Mouse (Mus musculus) CD4-positive, CD25-positive, alpha-beta regulatory T cell, adult 2 months (primary cell): ENCODE measurements around the gene Emp1.
A peak's percentile ranks its signal among the peaks of the same experiment; 100 is the strongest.

Experiments
- DNase-seq: peaks from one replicate; pipeline ENCODE4 v3.0.0-alpha.2; 2012; ENCODE audit warnings: low read depth, low spot score

The Emp1 gene

DNA sequence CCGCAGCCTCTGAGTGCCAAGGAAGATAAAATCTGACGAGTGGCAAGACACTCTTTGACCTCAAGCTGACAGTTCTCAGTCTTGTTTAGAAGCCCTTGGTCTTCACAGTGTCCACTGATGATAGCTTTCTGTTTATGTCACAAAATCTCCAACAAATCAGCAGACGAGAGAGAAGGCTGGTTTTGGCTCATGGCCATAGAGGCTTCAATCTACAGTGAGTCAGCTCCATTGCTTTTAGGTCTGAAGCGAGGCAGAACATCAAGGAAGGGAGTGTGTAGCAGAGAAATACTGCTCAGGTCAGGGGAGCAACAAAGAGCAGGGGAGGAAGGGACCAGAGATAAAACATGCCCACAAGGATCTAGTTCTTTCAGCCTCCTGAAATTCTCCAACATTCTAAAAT, 45.0 kb downstream of the Emp1 start:
- no peak for DNase-seq

DNA sequence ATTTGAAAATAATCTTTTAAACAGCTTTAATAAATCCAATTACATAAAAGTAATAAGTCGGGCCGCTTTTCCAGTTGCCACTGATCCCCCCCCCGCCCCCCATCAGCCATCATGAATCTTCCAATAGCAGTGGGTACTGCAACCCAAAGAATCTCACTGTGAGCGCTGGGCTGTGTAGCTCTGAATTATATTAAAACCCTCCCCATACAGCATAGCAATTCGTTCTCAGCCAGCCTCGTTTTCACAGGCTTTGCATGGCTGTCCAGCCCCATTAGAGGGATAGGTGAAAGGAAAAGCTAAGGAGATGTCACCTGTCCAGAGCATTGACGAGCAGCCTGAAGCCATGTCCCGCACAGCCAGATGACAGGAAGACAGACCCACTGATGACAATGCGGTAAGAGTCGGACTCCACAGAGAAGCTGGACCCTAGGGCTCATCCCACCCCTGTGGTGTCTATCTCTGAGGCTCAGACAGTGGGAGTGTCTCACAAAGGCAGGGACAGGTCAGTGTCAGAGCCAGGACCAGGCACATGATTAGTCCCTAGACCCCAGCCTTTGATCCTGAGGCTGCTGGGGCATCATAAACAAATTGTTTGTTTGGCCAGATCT, 49.5 kb downstream of the Emp1 start:
- DNase-seq = no peak

DNA sequence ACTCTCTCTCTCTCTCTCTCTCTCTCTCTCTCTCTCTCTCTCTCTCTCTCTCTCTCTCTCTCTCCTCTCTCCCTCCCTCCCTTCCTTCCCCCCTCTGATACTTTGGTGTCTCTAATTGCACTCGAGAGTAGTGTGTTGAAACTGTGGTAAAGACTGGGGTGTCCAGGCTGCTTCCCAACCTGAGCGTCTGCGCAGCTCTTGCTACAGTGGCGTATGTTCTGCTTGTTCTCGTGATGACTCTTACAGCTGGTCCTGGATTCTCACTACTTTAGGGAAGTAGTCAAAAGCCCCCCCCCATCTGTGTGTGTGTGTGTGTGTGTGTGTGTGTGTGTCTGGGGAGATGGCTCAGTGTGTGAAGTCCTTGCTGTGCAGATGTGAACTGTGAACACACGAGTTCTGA, 50.3 kb downstream of the Emp1 start:
- no peak for DNase-seq

DNA sequence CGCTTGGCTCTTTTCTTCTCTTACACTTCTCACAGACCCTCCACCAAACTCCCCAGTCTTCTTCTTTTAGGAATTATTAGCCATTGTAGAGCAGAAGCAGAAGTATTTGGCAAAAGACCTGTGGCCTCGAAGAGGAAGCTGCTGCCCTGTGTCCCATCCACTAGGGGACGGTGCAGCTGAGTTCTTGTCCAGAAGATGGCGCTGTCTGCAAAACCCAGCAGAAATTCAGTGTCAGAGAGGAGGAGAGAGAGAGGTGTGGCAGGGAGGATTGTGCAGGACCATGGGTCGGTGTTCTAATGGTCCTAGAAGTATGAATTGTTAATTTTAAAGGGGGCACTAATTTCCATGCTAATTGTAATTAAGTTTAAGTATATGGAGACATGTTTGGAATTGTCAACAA, 55.1 kb downstream of the Emp1 start:
- DNase-seq = peak; percentile 81

DNA sequence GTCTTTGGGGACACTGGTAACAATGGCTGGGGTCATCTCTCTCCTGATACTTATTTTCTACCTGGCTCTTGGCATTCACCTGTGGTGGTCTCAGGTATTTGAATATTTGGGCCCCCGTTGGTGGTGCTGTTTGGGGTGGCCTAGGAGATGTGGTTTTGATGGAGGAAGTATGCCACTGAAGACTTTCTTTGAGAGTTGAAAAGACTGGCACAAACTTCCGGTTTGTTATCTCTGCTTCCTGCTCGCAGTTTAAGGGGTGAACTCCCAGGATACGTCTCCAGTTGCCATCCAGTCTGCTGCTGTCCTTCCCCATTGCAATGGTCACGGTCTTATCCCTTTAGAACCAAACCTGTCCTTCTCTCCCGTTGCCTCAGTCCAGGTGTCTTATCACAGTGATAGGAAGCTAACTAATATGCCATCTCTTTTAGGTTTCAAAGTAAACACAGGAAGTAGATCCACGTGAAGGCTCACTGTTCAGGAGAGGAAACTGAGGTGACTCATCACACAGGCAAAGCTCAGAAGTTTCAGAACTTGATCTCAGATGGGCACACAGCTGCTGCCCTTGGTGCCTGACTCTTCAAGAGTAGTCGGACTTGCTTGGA, 56.0 kb downstream of the Emp1 start:
- DNase-seq = peak; percentile 58

DNA sequence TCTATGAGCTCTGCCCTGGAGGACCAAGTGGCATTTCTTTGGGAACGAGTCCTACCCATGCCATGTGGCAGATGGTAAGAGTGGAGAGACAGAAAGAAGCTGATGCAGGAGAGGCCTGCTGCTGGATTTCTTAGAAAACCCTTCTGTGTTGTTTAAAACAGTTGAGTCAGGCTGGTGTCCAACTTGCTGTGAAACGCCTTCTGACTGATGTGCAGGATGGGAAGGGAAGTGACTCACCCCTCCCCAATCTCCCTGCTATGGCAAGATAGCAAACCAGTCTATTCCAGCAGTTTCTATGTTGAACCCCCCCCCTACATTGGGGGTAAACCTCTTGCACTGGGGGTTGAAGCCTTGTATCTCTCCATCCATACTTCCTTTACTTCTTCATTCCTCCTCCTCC, 65.9 kb downstream of the Emp1 start:
- no peak for DNase-seq

DNA sequence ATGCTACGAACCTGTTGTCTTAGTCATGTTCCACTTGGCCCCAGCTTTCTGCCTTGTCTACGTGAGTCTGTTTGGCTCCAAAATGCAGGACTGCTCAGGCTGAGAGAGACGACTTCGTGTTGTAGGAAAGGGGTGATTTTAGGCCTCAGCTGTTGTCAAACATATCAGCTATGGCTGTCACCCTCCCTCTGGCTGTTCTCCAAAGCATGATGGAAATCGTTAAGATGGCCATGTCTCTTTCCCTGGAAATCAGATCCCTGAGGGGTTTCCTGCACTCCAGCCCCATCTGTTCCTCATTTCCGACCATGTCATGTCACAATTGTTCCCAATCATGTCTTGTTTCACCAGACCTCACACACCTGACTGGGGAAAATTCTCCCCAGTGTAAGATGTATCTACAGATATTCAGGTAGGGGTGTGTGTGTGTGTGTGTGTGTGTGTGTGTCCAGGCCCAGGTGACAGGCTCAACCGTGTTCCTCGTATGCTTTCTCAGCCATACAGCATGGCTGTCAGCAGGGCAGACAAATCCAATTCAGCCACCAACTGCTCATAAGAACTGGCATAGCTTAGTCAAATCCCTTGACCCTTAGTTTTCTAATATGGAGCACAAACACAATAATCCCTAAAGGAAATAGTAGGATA, 67.0 kb downstream of the Emp1 start:
- no peak for DNase-seq

DNA sequence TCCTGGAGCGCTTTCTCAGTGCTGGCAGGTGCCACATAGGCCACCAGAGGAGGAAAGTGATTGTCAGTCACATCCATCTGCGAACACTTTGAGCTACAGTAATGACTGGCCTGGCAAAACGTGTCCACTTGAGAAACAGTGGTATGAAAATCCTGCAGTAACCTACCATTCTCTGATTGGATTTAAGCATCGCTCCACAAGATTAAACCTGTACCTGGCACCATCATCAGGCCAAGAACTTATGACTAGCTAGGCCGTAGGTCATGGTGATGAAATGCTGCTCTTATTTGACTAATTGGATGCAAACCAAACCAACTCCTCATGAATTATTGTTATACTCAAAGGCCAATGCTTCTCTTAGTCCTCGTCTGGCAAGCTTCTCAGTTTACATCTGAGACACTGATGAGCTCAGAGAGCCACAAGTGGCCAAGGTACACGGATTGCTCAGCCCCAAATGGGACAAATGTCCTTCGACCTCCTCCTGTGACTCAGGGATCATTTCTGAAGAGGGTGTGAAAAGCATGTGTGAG, 68.2 kb downstream of the Emp1 start:
- DNase-seq = no peak
